Mouse (Mus musculus): ENCODE results near the gene Prepl. TPM values are rescaled to one million over a fixed set of nuclear protein-coding genes. Genes with fewer than 3 reads are reported as not detected.
A peak's percentile ranks its signal among the peaks of the same experiment; 100 is the strongest.

Gene Prepl
- polyA plus RNA-seq (2016; fragmentation: Nextera tagmentation; extraction: Ambion mirVana), result 30.9 and 40.9 TPM in 2 replicates

DNA sequence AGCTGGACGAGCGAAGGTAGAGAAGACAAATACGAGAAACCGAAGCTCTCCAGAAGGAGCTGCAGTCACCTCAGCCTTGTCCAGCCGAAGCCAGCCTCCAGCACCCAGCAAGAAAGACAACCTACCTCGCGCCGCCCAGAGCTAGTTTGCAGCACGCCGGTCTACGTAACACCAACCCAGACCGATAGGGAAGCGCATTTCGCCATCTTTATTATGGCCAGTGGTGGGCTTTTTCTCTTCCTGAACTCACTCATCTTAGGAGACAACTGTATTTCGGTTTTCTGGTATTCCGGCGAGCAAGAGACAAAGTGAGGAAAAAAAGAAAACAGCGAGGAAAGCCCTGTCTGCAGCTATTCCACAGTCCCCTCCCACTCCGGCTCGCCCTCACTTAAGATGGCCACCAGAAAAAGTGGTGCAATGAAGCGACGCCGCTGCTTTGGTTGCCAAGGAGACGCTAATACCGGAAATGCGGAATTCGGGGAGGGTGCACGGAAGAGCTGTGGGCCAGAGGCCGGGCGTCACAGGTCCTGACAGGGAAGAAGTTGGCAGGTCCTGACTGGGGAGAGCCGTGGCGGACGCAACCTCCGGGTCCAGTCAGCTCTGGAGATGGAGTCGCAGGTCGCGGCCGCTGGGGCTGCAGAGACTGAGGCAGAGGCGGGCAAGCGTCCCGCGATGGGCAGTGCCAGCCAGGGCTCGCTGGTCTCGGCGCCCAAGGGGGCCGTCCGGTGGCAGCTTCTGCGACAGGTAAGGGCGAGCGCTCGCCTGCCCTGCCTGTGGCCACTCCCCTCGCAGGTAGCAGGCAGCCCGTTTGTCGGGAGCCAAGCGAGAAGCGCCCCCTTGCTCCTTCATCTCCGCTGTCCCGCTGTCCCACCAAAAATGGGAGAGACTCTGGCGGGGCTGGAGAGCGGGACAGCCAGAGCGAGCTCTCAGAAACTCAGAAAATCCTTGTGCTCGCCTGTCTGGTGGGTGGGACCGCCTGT lies at the start of gene Prepl, which contains the start of gene Camkmt:
Prepl (minus strand) TSS at position 122 of the 980 bp plus-strand sequence.
Camkmt (plus strand) TSS at position 433 of the 980 bp plus-strand sequence.
- WGBS, result 0% methylated on average over 63 of the region's 63 CpGs
- Histone ChIP-seq H3K27ac (replicated peaks) (peak within 1 kb of the TSS; percentile 88), H3K4me1 (peaks cover 17% of the 10 kb centered on the region), H3K27me3 (ENCODE audit: low read depth, poor library complexity, severe bottlenecking) (no peaks in the 10 kb centered on the region), H3K4me3 (peak within 1 kb of the TSS; percentile 78), H3K36me3 (no peaks in the 10 kb centered on the region), H3K9me3 (replicated peaks) (no peaks in the 10 kb centered on the region)
- peak; percentile 97 for DNase-seq (ENCODE audit: low spot score)

DNA sequence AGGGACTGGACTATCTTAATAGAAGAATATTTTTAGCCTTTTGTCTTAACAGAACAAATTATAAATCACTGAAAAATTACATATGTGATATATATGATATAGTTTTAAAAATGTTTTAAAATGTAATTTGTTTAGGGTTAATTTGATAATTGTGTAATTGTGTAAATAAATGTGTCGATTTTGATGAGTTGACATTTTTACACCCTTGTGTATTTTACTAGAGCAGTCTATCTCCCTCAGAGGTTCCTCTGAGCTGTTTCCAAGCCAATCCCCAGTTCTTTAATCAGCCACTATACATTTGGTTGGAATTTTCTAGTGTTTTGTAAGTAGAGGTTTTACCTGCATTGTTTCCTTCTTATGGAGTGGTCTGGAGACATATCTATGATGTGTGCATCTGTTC lies 48.4 kb upstream of the Prepl start:
- 0 out of 2 replicates have a peak, but pooled peaks cover 7% of the 10 kb centered on the region for H3K27me3 ChIP-seq (ENCODE audit: low read depth, poor library complexity, severe bottlenecking)
- DNase-seq (ENCODE audit: low spot score), result no peak
- peaks cover 11% of the 10 kb centered on the region for H3K4me1 ChIP-seq
- 89% methylated on average over 1 of the region's 1 CpGs for WGBS
- no peak overlapping the region for H3K4me3 ChIP-seq
- no peak overlapping the region for H3K27ac ChIP-seq (replicated peaks)
- H3K9me3 ChIP-seq (replicated peaks), result no peaks in the 10 kb centered on the region
- H3K36me3 ChIP-seq, result no peaks in the 10 kb centered on the region

DNA sequence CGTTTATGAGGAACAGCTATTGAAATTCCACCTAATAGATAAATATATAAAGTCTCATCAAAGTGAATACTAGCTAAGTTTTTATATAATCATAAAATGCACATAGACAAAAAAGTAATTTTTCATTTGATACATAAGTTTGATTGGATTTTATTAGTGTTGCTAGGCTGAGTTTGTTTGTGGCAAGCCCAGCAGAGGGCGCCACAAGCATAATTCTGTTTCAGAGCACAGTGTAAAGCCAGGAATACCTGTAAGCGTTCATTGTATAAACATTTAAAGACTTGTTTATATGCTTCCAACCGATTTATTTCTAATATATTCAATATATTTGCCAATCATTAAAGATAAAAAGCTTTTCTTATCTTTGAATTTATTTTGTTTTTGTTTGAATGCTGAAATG lies 26.6 kb upstream of the Prepl start:
- Histone ChIP-seq H3K4me3 (no peak overlapping the region), H3K4me1 (peaks cover 8% of the 10 kb centered on the region), H3K36me3 (no peaks in the 10 kb centered on the region), H3K27ac (replicated peaks) (no peak overlapping the region), H3K27me3 (ENCODE audit: low read depth, poor library complexity, severe bottlenecking) (peaks cover 4% of the 10 kb centered on the region), H3K9me3 (replicated peaks) (no peaks in the 10 kb centered on the region)
- 34% methylated on average over 4 of the region's 4 CpGs for WGBS
- DNase-seq (ENCODE audit: low spot score), result peak; percentile 30

DNA sequence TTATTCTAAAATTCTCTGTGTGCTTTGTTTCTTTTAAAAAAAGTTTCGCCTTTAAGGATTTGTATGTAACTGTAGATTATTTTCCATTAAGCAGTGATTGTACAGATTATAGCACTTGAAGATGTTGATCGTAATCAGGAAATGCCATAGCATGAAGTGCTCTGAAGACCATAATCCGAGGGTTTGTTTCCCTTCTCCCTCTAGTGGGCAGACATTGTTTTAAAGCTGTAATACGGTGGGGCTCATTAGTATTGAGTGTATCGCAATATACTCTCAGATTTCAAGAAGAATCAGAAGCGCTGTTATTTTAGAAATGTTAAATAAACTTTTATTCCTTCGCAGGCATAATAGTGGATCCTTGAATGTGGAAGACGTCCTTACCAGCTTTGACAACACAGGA lies 23.4 kb upstream of the Prepl start:
- DNase-seq (ENCODE audit: low spot score), result no peak
- Histone ChIP-seq H3K36me3 (no peaks in the 10 kb centered on the region), H3K4me1 (0 out of 2 replicates have a peak, but pooled peaks cover 2% of the 10 kb centered on the region), H3K27ac (replicated peaks) (no peak overlapping the region), H3K4me3 (no peak overlapping the region), H3K9me3 (replicated peaks) (no peaks in the 10 kb centered on the region), H3K27me3 (ENCODE audit: low read depth, poor library complexity, severe bottlenecking) (peaks cover 4% of the 10 kb centered on the region)
- WGBS, result 91% methylated on average over 8 of the region's 8 CpGs

DNA sequence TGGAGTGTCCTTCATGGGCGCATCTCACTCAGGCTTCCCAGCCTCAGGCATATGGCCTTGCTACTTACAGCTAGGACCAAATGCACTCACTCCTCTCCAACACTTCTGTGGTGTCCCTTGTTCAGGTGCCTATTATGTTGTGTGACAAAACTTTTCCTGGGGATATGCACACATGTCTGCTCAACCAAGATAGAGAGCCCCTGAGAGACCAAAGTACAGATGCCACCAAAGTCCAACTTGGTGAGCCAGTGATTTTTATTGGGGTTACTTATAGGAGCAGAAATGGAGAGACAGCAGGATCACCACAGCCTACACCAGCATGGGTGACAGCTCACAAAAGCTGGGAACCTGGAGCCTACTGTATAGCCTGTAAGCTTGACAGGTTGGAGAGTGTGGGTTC lies 20.6 kb upstream of the Prepl start:
- Histone ChIP-seq H3K4me3 (no peak overlapping the region), H3K36me3 (no peaks in the 10 kb centered on the region), H3K4me1 (no peaks in the 10 kb centered on the region), H3K27me3 (ENCODE audit: low read depth, poor library complexity, severe bottlenecking) (no peaks in the 10 kb centered on the region), H3K9me3 (replicated peaks) (no peaks in the 10 kb centered on the region), H3K27ac (replicated peaks) (no peak overlapping the region)
- 100% methylated on average over 1 of the region's 1 CpGs for WGBS
- no peak for DNase-seq (ENCODE audit: low spot score)

DNA sequence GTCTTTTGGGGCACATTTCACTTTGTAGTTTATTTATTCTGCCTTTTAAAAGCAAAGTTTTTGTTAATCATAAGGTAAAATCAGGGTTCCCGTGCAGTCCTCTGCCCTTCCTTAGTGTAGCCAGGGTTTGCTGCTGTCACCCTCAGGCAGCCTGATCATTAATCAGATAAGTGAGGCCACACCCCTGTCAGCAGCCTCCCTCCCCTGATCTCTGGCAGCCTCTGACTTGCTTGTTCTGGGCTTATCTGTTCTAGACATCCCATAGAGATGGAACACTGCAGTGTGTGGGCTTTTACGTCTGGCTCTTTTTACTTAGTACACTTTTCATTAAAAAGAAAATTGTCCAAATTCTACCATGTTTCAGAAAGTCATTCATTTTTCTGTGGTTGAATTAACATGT lies 13.3 kb upstream of the Prepl start:
- WGBS, result 62% methylated on average over 2 of the region's 2 CpGs

DNA sequence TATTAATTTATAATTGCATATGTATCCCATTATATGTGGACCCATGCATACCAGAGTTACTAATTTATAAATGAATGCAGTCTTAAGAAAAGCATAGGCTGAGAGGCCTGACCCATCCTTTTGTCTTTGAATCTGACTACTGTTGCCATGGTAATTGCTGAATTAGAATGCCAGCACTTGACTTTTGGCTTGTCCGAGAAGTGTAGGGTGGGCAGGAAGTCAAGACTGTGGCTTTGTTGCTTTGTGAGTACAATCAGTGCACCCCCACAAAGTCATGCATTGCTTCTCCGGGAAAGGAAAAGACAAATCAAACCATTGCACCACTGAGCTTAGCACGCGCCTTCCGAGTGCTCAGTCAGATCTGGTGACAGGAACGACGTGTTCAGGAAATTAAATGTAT lies 11.7 kb upstream of the Prepl start:
- 74% methylated on average over 7 of the region's 7 CpGs for WGBS
- H3K4me1 ChIP-seq, result peaks cover 11% of the 10 kb centered on the region
- peaks cover 35% of the 10 kb centered on the region for H3K36me3 ChIP-seq
- H3K4me3 ChIP-seq, result no peak overlapping the region
- H3K27ac ChIP-seq (replicated peaks), result no peak overlapping the region
- peaks cover 7% of the 10 kb centered on the region for H3K9me3 ChIP-seq (replicated peaks)
- no peaks in the 10 kb centered on the region for H3K27me3 ChIP-seq (ENCODE audit: low read depth, poor library complexity, severe bottlenecking)
- no peak for DNase-seq (ENCODE audit: low spot score)

More for the DNA sequence above, 13.3 kb upstream of the Prepl start:
- no peak for DNase-seq (ENCODE audit: low spot score)
- Histone ChIP-seq H3K9me3 (replicated peaks) (no peaks in the 10 kb centered on the region; the same call in 1 of the 2 replicates), H3K27ac (replicated peaks) (no peak overlapping the region), H3K4me3 (no peak overlapping the region), H3K4me1 (peaks cover 11% of the 10 kb centered on the region), H3K27me3 (ENCODE audit: low read depth, poor library complexity, severe bottlenecking) (no peaks in the 10 kb centered on the region), H3K36me3 (peaks cover 19% of the 10 kb centered on the region)

DNA sequence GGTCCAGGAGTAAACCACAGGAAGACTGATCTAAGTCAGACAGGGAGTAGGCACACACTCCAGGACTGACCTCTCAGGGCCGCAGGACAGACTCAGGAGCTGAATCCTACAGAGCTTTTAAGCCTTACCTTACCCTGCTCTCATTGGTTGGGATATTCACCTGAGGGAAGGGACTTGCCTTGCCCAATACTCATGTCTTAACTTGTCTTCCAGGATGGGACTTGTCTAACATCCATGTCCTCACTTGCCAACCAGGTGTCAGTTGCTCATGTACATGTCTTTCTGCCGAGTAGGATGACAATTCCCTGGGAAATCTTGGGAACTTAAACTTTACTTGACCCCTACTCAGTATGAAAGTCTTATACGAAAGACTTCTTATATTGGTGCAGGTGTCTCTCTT lies 10.2 kb upstream of the Prepl start:
- peaks cover 7% of the 10 kb centered on the region for H3K9me3 ChIP-seq (replicated peaks)
- H3K27me3 ChIP-seq (ENCODE audit: low read depth, poor library complexity, severe bottlenecking), result no peaks in the 10 kb centered on the region
- H3K4me3 ChIP-seq, result no peak overlapping the region
- H3K4me1 ChIP-seq, result peaks cover 11% of the 10 kb centered on the region
- peaks cover 37% of the 10 kb centered on the region for H3K36me3 ChIP-seq
- 94% methylated on average over 3 of the region's 3 CpGs for WGBS
- no peak overlapping the region for H3K27ac ChIP-seq (replicated peaks)
- no peak for DNase-seq (ENCODE audit: low spot score)

DNA sequence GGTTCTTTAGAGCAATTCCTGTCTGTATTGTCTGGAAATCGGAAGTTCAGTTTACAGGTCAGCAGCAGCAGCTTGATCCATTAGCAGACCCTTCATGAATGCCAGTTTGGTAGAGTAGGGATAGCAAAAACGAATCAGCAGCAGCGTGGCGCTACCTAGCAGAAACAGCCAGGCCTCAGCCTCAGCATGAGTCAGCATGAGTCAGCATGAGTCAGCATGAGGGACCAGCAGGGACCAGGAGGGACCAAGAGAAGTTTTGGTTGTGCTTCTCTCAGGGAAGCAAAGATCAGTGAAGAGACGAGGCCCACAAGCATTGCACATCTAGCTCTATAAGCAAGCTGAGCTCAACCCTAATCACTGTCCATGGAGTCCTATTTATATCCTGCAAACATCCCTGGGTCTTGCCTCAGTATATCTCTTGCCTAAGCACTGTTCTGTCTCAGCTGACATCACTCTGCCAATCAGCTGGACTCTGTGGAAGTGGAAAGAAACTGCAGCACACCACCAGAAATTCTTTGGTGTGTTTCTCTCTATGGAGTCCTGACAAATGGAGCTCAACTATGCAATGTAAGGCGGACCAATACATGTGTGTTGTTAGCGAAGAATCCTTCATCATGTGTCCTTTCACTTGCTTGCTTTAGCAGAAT lies 8.8 kb upstream of the Prepl start:
- Histone ChIP-seq H3K27ac (replicated peaks) (no peak overlapping the region), H3K27me3 (ENCODE audit: low read depth, poor library complexity, severe bottlenecking) (no peaks in the 10 kb centered on the region), H3K4me1 (peaks cover 11% of the 10 kb centered on the region), H3K9me3 (replicated peaks) (peaks cover 7% of the 10 kb centered on the region), H3K4me3 (no peak overlapping the region), H3K36me3 (peaks cover 37% of the 10 kb centered on the region)
- 92% methylated on average over 7 of the region's 7 CpGs for WGBS
- no peak for DNase-seq (ENCODE audit: low spot score)

DNA sequence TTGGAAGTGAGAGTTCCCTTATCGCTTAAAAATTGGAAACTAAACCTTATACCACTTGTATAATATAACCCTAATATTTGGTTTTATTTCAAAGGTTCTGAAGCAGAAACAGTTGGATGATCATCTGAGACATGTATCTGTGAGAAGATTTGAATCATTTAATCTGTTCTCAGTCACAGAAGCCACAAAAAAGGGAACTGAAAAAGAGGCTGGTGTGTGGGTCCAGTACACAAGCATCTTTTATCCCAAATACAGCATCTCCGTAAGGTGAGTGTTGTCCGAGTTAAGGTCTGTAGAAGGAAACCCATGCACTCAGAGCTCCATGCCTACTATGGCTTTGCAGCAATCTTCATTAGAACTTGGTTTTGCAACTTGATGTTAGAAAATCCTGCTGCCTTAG lies 6.4 kb upstream of the Prepl start:
- 98% methylated on average over 3 of the region's 3 CpGs for WGBS
- peaks cover 3% of the 10 kb centered on the region for H3K4me1 ChIP-seq
- H3K27me3 ChIP-seq (ENCODE audit: low read depth, poor library complexity, severe bottlenecking), result no peaks in the 10 kb centered on the region
- peaks cover 7% of the 10 kb centered on the region for H3K9me3 ChIP-seq (replicated peaks)
- no peak overlapping the region for H3K4me3 ChIP-seq
- DNase-seq (ENCODE audit: low spot score), result no peak
- H3K27ac ChIP-seq (replicated peaks), result no peak overlapping the region
- H3K36me3 ChIP-seq, result peaks cover 37% of the 10 kb centered on the region

DNA sequence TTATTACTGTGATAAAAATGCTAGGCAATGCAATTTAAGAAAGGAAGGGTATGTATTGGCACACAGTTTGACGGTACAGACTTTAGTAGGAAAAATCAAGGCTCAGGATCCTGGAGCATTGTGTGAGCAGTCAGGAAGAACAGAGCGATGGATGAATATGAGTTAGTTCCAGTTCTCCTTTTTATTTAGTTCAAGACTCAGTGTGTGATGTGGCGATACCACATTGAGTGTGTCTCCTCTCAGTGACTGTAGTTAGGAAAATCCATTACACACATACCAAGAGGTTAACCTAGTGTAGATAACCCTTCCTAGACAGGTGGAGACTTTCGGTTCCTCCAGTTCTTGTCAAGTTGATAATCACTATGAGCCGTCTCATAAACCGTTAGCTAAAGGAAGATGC lies 1.7 kb upstream of the Prepl start:
- WGBS, result 90% methylated on average over 6 of the region's 6 CpGs
- DNase-seq (ENCODE audit: low spot score), result no peak
- H3K27ac ChIP-seq (replicated peaks), result no peak overlapping the region
- peak overlapping the region; percentile 78 for H3K4me3 ChIP-seq
- H3K27me3 ChIP-seq (ENCODE audit: low read depth, poor library complexity, severe bottlenecking), result no peaks in the 10 kb centered on the region
- H3K4me1 ChIP-seq, result peaks cover 17% of the 10 kb centered on the region
- peaks cover 2% of the 10 kb centered on the region; the same call in 1 of the 2 replicates for H3K36me3 ChIP-seq
- H3K9me3 ChIP-seq (replicated peaks), result no peaks in the 10 kb centered on the region

DNA sequence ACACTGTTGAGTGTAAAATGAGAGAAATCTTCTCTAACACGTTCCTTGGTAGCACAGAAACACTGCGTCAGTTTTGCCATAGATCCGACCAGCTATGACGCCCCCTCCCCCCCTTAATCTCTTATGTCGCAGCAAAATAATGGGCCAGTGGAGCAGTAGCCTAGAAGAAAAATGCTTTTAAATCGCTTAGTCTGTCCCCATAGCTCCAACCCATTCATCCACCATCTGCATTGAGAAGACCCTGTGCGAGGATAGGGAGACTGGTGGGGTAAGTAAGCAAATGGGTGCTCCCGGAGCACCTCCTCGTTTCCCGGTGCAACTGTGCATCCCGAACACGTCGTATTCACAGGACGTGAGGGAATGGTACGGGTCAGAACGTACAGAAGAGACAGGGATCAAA lies 420 bp downstream of the Prepl start:
- no peaks in the 10 kb centered on the region for H3K9me3 ChIP-seq (replicated peaks)
- no peaks in the 10 kb centered on the region for H3K36me3 ChIP-seq
- H3K4me3 ChIP-seq, result peak overlapping the region; percentile 78
- peaks cover 17% of the 10 kb centered on the region for H3K4me1 ChIP-seq
- DNase-seq (ENCODE audit: low spot score), result no peak
- under 1% methylated on average over 16 of the region's 16 CpGs for WGBS
- H3K27me3 ChIP-seq (ENCODE audit: low read depth, poor library complexity, severe bottlenecking), result no peaks in the 10 kb centered on the region
- peak overlapping the region; percentile 88 for H3K27ac ChIP-seq (replicated peaks)

DNA sequence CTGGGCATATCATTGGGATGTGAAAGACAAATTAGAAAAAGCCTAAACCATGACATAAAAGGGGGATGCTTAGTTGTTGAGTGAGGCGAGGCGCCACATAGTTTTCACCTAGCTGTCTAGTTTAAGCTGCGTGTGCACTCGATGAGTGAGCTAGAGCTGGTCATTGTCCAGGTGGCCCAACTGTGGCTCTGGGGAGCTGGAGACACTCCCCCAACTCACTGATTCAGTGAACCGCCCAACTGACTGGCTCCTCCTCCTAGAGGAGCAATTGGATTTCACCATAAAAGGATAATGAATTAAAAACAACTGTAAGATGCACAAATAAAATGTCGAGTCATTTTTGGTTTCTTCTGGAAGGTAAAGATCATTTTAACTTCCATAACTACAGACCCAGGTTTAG lies 1.0 kb downstream of the Prepl start:
- Histone ChIP-seq H3K9me3 (replicated peaks) (no peaks in the 10 kb centered on the region), H3K4me1 (peaks cover 17% of the 10 kb centered on the region), H3K27ac (replicated peaks) (no peak overlapping the region), H3K27me3 (ENCODE audit: low read depth, poor library complexity, severe bottlenecking) (no peaks in the 10 kb centered on the region), H3K4me3 (peak overlapping the region; percentile 78), H3K36me3 (no peaks in the 10 kb centered on the region)
- DNase-seq (ENCODE audit: low spot score), result no peak
- 49% methylated on average over 6 of the region's 6 CpGs for WGBS
